Mouse (Mus musculus) liver, embryonic 14.5 days (tissue): ENCODE measurements around the gene Inpp4b. TPM values are rescaled to one million over a fixed set of nuclear protein-coding genes. Genes with fewer than 3 reads are reported as not detected.

ENCODE experiments used
- ATAC-seq: fragments of 200-750 bp; cut with Nextera tagmentation; 2 replicates; pipeline ENCODE4 v1.8.0; 2017; ENCODE audit warnings: moderate number of reproducible peaks, mild to moderate bottlenecking, moderate library complexity; ENCODE audit not compliant: insufficient read depth
- DNase-seq, 3 experiments: peaks; one replicate each; pipeline ENCODE4 v3.0.0-alpha.2; 2012 to 2013; ENCODE audit warnings: low read depth in 3 of 3, low spot score in 3 of 3
- H3K27ac ChIP-seq: fragments of 300-500 bp; sonication (generic); 2 replicates; pipeline ENCODE4 v1.5.1; 2014; ENCODE audit warnings: moderate library complexity, mild to moderate bottlenecking, control low read depth, inconsistent platforms
- H3K27me3 ChIP-seq: fragments of 300-500 bp; sonication (generic); 2 replicates; pipeline ENCODE4 v1.6.1; 2014; ENCODE audit warnings: mild to moderate bottlenecking, low read length, moderate library complexity; ENCODE audit not compliant: control insufficient read depth, insufficient read depth
- H3K36me3 ChIP-seq: fragments of 300-500 bp; sonication (generic); replicated peaks from 2 replicates; pipeline ENCODE4 v1.6.1; 2014; ENCODE audit warnings: low read depth; ENCODE audit not compliant: control insufficient read depth, insufficient read depth
- H3K4me1 ChIP-seq, 2 experiments: fragments of 200-500 bp in 1 of 2; fragments of 300-500 bp in 1 of 2; sonication (generic) in 1 of 2; replicated peaks; 2 replicates each; pipeline ENCODE4 v1.6.1; 2012 to 2014; ENCODE audit warnings: antibody characterized with exemption in 1 of 2, inconsistent platforms in 1 of 2, low read length in 1 of 2; ENCODE audit not compliant: control insufficient read depth in 2 of 2, insufficient read depth in 2 of 2
- H3K4me2 ChIP-seq: fragments of 300-500 bp; sonication (generic); 2 replicates; pipeline ENCODE4 v1.6.1; 2014; ENCODE audit warnings: low read depth, mild to moderate bottlenecking, control low read depth, moderate library complexity
- H3K4me3 ChIP-seq, 2 experiments: fragments of 200-500 bp in 1 of 2; fragments of 300-500 bp in 1 of 2; sonication (generic) in 1 of 2; 2 replicates each; pipeline ENCODE4 v1.5.1; 2012 to 2014; ENCODE audit warnings: low read depth in 2 of 2, low read length in 2 of 2, mild to moderate bottlenecking in 2 of 2, control low read depth in 1 of 2, inconsistent platforms in 1 of 2, moderate library complexity in 1 of 2; ENCODE audit not compliant: insufficient read depth in 1 of 2
- H3K9ac ChIP-seq: fragments of 300-500 bp; sonication (generic); replicated peaks from 2 replicates; pipeline ENCODE4 v1.6.1; 2014; ENCODE audit warnings: mild to moderate bottlenecking, control low read depth, moderate library complexity
- H3K9me3 ChIP-seq: fragments of 300-500 bp; sonication (generic); 2 replicates; pipeline ENCODE4 v1.6.1; 2016; ENCODE audit warnings: low read length, mixed read lengths; ENCODE audit not compliant: control insufficient read depth
- CTCF ChIP-seq: IDR thresholded peaks from 2 replicates; pipeline ENCODE4 v1.5.1; 2016; ENCODE audit warnings: antibody characterized with exemption, low read depth, control low read depth
- EP300 ChIP-seq: IDR thresholded peaks from 2 replicates; pipeline ENCODE4 v1.6.1; 2016; ENCODE audit warnings: antibody characterized with exemption, low read depth
- whole genome bisulfite sequencing: fragments of 180-500 bp; shearing (Covaris S2); extraction: QIAGEN DNeasy Blood & Tissue Kit; methylation state at CpG from one replicate; pipeline ENCODE4 v1.1.7; 2014; ENCODE audit not compliant: insufficient replicate concordance; 5-methylcytosine and 5-hydroxymethylcytosine counted together
- polyA plus RNA-seq, 2 experiments: library from polyadenylated mRNA; depleted of rRNA in 1 of 2; stranded (reverse) in 1 of 2; unstranded in 1 of 2; fragments of >200 nt; fragmentation: Nextera tagmentation in 1 of 2; extraction: Ambion mirVana in 1 of 2; gene quantifications; 2 replicates each; pipeline versions ENCODE4 v1.2.1 to v1.2.3; 2012 to 2014

The Inpp4b gene
- polyA plus RNA-seq, 2 experiments, result 0.25 to 1.8 TPM

DNA sequence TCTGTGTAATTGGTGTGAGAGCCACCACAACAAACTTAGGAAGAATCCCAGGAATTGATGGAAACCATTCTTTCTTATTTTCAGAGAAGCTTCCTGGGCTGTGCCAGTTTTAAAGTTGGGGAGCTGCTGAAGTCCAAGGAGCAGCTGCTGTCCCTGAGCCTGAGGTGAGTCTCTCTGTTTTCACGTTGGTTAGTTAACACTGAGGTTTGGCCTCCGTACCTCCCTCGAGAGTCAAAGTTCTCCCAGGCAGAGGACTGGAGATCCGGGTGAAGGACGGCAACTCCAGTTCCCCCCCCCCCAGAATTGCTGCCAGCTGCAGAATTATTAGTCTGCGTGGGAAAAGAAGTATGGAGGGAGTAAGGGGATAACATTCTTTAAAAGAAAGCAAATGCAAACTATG lies 514.3 kb downstream of the Inpp4b start:
- no peak overlapping the region for H3K4me3 ChIP-seq
- H3K9ac ChIP-seq, result no peak overlapping the region
- DNase-seq (no peak), ATAC-seq (no peak)
- TF ChIP-seq EP300 (no peak), CTCF (no peak)
- H3K27ac ChIP-seq, result no peak overlapping the region
- H3K4me1 ChIP-seq, result no peaks in the 10 kb centered on the region
- no peaks in the 10 kb centered on the region for H3K9me3 ChIP-seq
- H3K36me3 ChIP-seq, result no peaks in the 10 kb centered on the region
- 61% methylated on average over 6 of the region's 6 CpGs for WGBS
- no peak overlapping the region for H3K4me2 ChIP-seq
- no peaks in the 10 kb centered on the region for H3K27me3 ChIP-seq

DNA sequence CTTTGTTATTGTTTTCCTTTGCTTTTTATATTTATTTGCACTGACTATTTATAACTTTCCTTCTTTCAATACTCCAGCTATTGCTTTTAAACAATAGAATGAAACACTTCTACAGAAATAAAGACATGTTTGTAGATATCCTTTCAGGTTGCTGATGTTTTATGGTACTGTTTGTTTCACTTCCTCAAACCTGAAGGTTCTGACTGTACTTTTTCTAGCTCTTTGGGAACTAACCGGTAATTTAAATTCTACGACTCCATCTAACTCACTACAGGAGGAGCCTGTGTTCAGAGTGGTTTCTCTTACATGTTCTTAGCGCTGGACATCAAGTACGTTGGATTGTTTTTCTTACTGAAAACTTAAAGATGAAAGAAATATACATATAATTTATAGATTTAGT lies 516.0 kb downstream of the Inpp4b start:
- Histone ChIP-seq H3K9me3 (no peaks in the 10 kb centered on the region), H3K4me1 (no peaks in the 10 kb centered on the region), H3K27ac (no peak overlapping the region), H3K9ac (no peak overlapping the region), H3K27me3 (no peaks in the 10 kb centered on the region), H3K4me2 (no peak overlapping the region), H3K4me3 (no peak overlapping the region), H3K36me3 (no peaks in the 10 kb centered on the region)
- TF ChIP-seq CTCF (no peak), EP300 (no peak)
- DNase-seq (no peak), ATAC-seq (no peak)
- 80% methylated on average over 4 of the region's 4 CpGs for WGBS

GRCm38 (mm10) chr8:81859805-81860204 lies 517.4 kb downstream of the Inpp4b start:
- H3K9ac ChIP-seq, result no peak overlapping the region
- 58% methylated on average over 1 of the region's 1 CpGs for WGBS
- no peaks in the 10 kb centered on the region for H3K4me1 ChIP-seq
- no peaks in the 10 kb centered on the region for H3K9me3 ChIP-seq
- H3K27me3 ChIP-seq, result no peaks in the 10 kb centered on the region
- no peak overlapping the region for H3K4me3 ChIP-seq
- H3K4me2 ChIP-seq, result no peak overlapping the region
- H3K36me3 ChIP-seq, result no peaks in the 10 kb centered on the region
- no peak for ATAC-seq
- no peak for TF ChIP-seq EP300
- no peak for TF ChIP-seq CTCF
- no peak for DNase-seq
- H3K27ac ChIP-seq, result no peak overlapping the region

- H3K9ac ChIP-seq, result no peak overlapping the region
- H3K9me3 ChIP-seq, result no peaks in the 10 kb centered on the region
- TF ChIP-seq EP300 (no peak), CTCF (no peak)
- WGBS, result 81% methylated on average over 8 of the region's 8 CpGs
- H3K27ac ChIP-seq, result no peak overlapping the region
- DNase-seq, result no peak
- no peak overlapping the region for H3K4me3 ChIP-seq
- H3K27me3 ChIP-seq, result no peaks in the 10 kb centered on the region
- H3K4me2 ChIP-seq, result no peak overlapping the region
- no peaks in the 10 kb centered on the region for H3K36me3 ChIP-seq
- H3K4me1 ChIP-seq, result no peaks in the 10 kb centered on the region
- ATAC-seq, result no peak
Measured at GRCm38 (mm10) chr8:81861311-81861710, 519.0 kb downstream of the Inpp4b start.

GRCm38 (mm10) chr8:81862738-81863137 lies 520.4 kb downstream of the Inpp4b start:
- Histone ChIP-seq H3K9ac (no peak overlapping the region), H3K27ac (no peak overlapping the region), H3K36me3 (no peaks in the 10 kb centered on the region), H3K27me3 (no peaks in the 10 kb centered on the region), H3K4me3 (no peak overlapping the region), H3K4me2 (no peak overlapping the region), H3K9me3 (no peaks in the 10 kb centered on the region), H3K4me1 (no peaks in the 10 kb centered on the region)
- TF ChIP-seq EP300 (no peak), CTCF (no peak)
- ATAC-seq (no peak), DNase-seq (no peak)
